Mouse (Mus musculus) small intestine, adult 2 months (tissue): ENCODE measurements around the gene Ccsap. TPM values are rescaled to one million over a fixed set of nuclear protein-coding genes. Genes with fewer than 3 reads are reported as not detected.
A peak's percentile ranks its signal among the peaks of the same experiment; 100 is the strongest.

Experiments used
- H3K27ac ChIP-seq: fragments of 200-500 bp; 2 replicates; pipeline ENCODE4 v1.5.1; 2012; ENCODE audit warnings: low read depth, low read length, control low read depth, inconsistent platforms; ENCODE audit not compliant: insufficient read depth
- H3K27me3 ChIP-seq: fragments of 200-500 bp; 2 replicates; pipeline ENCODE4 v1.6.1; 2012; ENCODE audit warnings: mild to moderate bottlenecking, moderate library complexity, low read length, inconsistent platforms; ENCODE audit not compliant: control insufficient read depth, insufficient read depth
- H3K36me3 ChIP-seq: fragments of 200-500 bp; 2 replicates; pipeline ENCODE4 v1.6.1; 2012; ENCODE audit warnings: mild to moderate bottlenecking, low read length, control low read depth, inconsistent platforms; ENCODE audit not compliant: control insufficient read depth, insufficient read depth
- H3K4me1 ChIP-seq: fragments of 200-500 bp; 2 replicates; pipeline ENCODE4 v1.6.1; 2012; ENCODE audit warnings: low read length, inconsistent platforms, mixed read lengths; ENCODE audit not compliant: control insufficient read depth, insufficient read depth, insufficient read length
- H3K4me3 ChIP-seq: fragments of 200-500 bp; 2 replicates; pipeline ENCODE4 v1.5.1; 2012; ENCODE audit warnings: low read depth, mild to moderate bottlenecking, control low read depth, inconsistent platforms, low read length, moderate library complexity
- CTCF ChIP-seq: fragments of 200-500 bp; IDR thresholded peaks from 2 replicates; pipeline ENCODE4 v1.5.1; 2012; ENCODE audit warnings: low read depth, mild to moderate bottlenecking, control low read depth, inconsistent platforms, low read length, moderate library complexity, mixed read lengths; ENCODE audit not compliant: insufficient replicate concordance, insufficient read length; ENCODE audit errors: extremely low read depth
- POLR2A ChIP-seq: fragments of 200-500 bp; IDR thresholded peaks from 2 replicates; pipeline ENCODE4 v1.6.1; 2012; ENCODE audit warnings: low read depth, mild to moderate bottlenecking, control low read depth, inconsistent platforms, low read length, moderate library complexity
- WGBS: fragments of 180-500 bp; shearing (Covaris S2); methylation state at CpG from one replicate; pipeline ENCODE4 v1.1.7; 2018; 5-methylcytosine and 5-hydroxymethylcytosine counted together
- polyA plus RNA-seq: library from polyadenylated mRNA; depleted of rRNA; stranded (reverse); fragments of >200 nt; gene quantifications from 2 replicates; pipeline ENCODE4 v1.2.3, GENCODE M21; 2012

Gene Ccsap
- polyA plus RNA-seq, 1 experiment = 1.3 TPM

DNA sequence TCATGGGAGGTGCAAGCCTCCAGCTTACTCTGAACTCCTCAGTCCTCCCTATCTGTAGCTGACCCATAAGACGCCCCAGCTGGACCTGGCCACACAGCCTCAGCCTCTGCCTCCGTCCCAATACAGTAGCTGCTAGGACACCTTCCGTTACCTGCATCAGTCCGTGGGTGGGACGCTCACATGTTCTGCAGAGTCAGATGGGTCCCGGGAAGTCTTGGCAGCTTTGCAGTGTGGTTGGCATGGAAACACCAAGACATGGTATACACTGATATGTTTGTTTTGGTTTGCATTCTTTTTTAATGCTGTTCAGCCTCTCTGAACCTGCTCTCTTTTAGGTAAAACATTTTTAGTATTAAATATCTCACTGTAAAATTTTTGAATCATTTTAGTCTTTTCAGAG is 23.7 kb downstream of the Ccsap start:
- WGBS = 89% methylated on average over 6 of the region's 6 CpGs

DNA sequence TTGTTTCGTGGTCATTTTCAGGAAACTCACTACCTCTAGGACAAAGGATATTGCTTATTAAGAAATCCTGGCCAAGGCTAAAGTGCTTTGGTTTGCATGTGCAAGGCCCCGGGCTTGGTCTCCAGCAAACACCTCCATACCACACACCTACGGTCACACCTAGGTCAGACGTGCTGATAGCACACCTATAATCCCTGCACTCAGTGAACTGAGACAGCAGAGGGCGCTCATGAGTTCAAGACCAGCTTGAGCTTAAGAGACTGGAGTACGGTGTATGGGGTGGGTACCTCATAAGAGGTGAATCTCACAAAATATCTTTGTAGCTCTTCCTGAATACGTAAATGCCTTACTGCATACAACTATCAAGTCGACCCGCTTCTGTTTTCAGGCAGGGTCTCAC is 24.6 kb downstream of the Ccsap start:
- 55% methylated on average over 9 of the region's 9 CpGs for WGBS
- H3K36me3 ChIP-seq = peaks cover 46% of the 10 kb centered on the region
- no peak overlapping the region for H3K4me3 ChIP-seq
- H3K4me1 ChIP-seq = no peaks in the 10 kb centered on the region
- no peaks in the 10 kb centered on the region for H3K27me3 ChIP-seq
- H3K27ac ChIP-seq = no peak overlapping the region
- TF ChIP-seq POLR2A (no peak), CTCF (peak; percentile 52; the same call in 1 of the 2 replicates)

More for the DNA sequence above, 23.7 kb downstream of the Ccsap start:
- Histone ChIP-seq H3K4me1 (no peaks in the 10 kb centered on the region), H3K27ac (no peak overlapping the region), H3K27me3 (no peaks in the 10 kb centered on the region), H3K36me3 (peaks cover 41% of the 10 kb centered on the region), H3K4me3 (no peak overlapping the region)
- no peak for TF ChIP-seq POLR2A
- no peak for TF ChIP-seq CTCF

DNA sequence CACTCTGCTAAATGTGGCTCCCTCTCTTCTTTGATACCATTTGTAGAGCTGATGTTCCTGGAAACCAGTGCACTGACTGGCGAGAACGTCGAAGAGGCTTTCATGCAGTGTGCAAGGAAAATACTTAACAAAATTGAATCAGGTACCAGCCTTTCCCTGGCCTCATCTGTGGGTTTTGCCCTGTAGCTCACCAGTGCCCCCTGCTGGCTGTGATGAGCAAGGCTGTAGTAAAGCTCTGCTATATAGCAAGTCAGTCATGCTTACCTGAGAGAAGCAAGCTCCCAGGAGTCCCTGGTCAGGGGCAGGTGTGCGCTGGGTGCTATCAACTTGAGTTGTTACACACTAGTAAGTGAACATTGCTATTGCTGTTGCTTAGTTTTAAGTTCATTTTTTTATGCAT is 27.3 kb downstream of the Ccsap start:
- TF ChIP-seq POLR2A (no peak), CTCF (peak; percentile 95; the same call in 1 of the 2 replicates)
- no peak overlapping the region for H3K4me3 ChIP-seq
- WGBS = 89% methylated on average over 4 of the region's 4 CpGs
- no peak overlapping the region for H3K27ac ChIP-seq
- no peaks in the 10 kb centered on the region for H3K4me1 ChIP-seq
- H3K27me3 ChIP-seq = no peaks in the 10 kb centered on the region
- peaks cover 73% of the 10 kb centered on the region for H3K36me3 ChIP-seq

DNA sequence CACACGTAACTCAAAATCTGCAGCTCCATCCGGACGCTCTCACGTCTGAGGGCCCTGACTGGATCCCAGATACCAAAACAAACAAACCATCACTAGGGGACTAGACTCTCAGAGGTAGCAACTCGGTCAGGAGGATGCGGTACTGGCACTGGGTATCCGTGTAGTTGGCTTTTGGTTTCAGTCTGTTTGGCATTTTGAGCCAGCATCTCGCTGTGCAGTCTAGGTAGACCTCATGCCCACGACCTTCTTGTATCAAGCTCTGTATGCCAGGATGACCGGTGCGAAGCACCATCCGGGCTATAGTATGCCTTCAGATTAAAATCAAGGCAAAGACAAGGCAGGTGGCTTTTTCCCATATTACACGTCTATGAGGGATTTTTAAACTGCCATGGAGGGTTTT is 32.5 kb downstream of the Ccsap start:
- no peak for TF ChIP-seq POLR2A
- Histone ChIP-seq H3K27me3 (no peaks in the 10 kb centered on the region), H3K36me3 (peaks cover 54% of the 10 kb centered on the region), H3K4me1 (peaks cover 4% of the 10 kb centered on the region; the same call in 1 of the 2 replicates), H3K4me3 (no peak overlapping the region), H3K27ac (no peak overlapping the region)
- 92% methylated on average over 13 of the region's 13 CpGs for WGBS

- Histone ChIP-seq H3K27ac (no peak overlapping the region), H3K4me1 (peaks cover 4% of the 10 kb centered on the region; the same call in 1 of the 2 replicates), H3K36me3 (peaks cover 52% of the 10 kb centered on the region), H3K4me3 (no peak overlapping the region), H3K27me3 (no peaks in the 10 kb centered on the region)
- WGBS = 90% methylated on average over 7 of the region's 7 CpGs
- TF ChIP-seq CTCF (no peak), POLR2A (no peak)
Observed at GRCm38 (mm10) chr8:123826758-123827157, 33.3 kb downstream of the Ccsap start.

DNA sequence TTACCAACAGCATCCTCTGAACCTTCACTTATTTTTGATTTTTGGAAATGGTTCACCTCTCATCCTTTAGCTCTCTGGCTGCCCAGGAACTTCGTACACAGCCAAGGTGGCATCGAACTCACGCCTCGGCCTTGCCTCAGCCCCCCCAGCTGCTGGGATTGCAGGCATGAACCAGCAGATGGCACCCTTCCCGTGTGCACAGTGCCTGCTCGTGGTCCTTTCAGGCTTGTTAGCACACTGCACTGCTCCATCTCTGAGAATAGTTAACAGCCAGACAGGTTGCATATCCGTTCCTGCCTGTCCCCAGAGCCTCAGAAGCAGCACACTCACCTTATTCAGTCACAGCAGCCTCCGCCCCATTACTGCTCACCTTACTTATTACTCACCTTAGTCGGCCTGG is 34.0 kb downstream of the Ccsap start:
- Histone ChIP-seq H3K4me3 (no peak overlapping the region), H3K27me3 (no peaks in the 10 kb centered on the region), H3K36me3 (peaks cover 50% of the 10 kb centered on the region), H3K4me1 (peaks cover 10% of the 10 kb centered on the region; the same call in 1 of the 2 replicates), H3K27ac (no peak overlapping the region)
- WGBS = 74% methylated on average over 9 of the region's 9 CpGs
- TF ChIP-seq CTCF (no peak), POLR2A (no peak)

- WGBS = 47% methylated on average over 18 of the region's 18 CpGs
Observed at GRCm38 (mm10) chr8:123823532-123824123, 36.4 kb downstream of the Ccsap start.

More at GRCm38 (mm10) chr8:123823532-123824123, 36.4 kb downstream of the Ccsap start:
- TF ChIP-seq CTCF = no peak
- no peak for TF ChIP-seq POLR2A
- peaks cover 29% of the 10 kb centered on the region for H3K36me3 ChIP-seq
- H3K27ac ChIP-seq = no peak overlapping the region
- no peaks in the 10 kb centered on the region for H3K27me3 ChIP-seq
- H3K4me3 ChIP-seq = no peak overlapping the region
- H3K4me1 ChIP-seq = peaks cover 22% of the 10 kb centered on the region
